Mouse (Mus musculus): ENCODE results near the gene Rnf186.

DNA sequence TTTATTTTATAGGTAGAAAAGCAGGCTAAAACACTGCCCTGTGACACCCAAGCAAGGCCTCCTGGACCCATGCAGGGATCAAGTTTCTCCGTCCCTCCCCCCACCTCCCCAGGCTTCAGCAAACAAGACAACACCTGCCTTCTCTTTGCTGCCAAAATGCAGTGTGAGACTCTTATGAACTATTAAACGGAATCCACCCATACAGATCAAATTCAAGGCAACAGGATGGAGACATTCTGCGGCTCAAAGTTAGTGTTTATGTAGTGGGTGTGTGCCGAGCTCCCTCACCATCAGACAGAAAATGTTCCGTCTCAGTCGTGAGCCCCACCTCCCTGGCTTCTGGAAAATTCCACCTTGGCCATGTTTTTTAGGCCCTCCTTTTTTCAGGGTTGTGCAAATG is 24.9 kb upstream of the Rnf186 start:
- TF ChIP-seq CTCF (IDR thresholded peaks at IDR 0.05; ENCODE audit: control insufficient read depth, insufficient read depth, low read length) (no peak), POLR2A (IDR thresholded peaks at IDR 0.05; ENCODE audit: borderline replicate concordance, control insufficient read depth, low read depth, low read length) (no peak)

Measured in bone marrow, adult 2 months (tissue).